Mouse (Mus musculus) heart, postnatal 36 days (tissue): ENCODE results near the gene Snph. TPM values are rescaled to one million over a fixed set of nuclear protein-coding genes. Genes with fewer than 3 reads are reported as not detected.
A peak's percentile ranks its signal among the peaks of the same experiment; 100 is the strongest.
"Not testable (repeated sequence)": the region's sequence is repeated elsewhere in the genome, so short reads cannot be mapped to it uniquely, and the experiment has no call there.

ENCODE experiments used
- DNase-seq, 2 experiments: peaks; one replicate each; pipeline ENCODE4 v3.0.0; 2021 to 2022
- intact Hi-C: fragments of 180-260 bp; cut with DNase I; formaldehyde crosslinking; loops from one replicate; pipeline ENCODE4 v1.15.1; 2025
- total RNA-seq, 2 experiments: library from RNA; stranded (reverse); gene quantifications; 2 replicates each; pipeline ENCODE4 v1.2.3; 2021

The Snph gene
- total RNA-seq = 1 to 10 TPM; 4.0 to 4.8 TPM

- peak; percentile 42 to 62 for DNase-seq
- intact Hi-C loops = no loop called here
Observed at GRCm38 (mm10) chr2:151632159-151632814, at the start of gene Snph. Gene Snph (minus strand): TSS chr2:151632593.

- intact Hi-C loops = loop anchor here (5.0 kb wide), 2 partner anchors 94 to 184 kb away; partner anchors contain the start of gene Nsfl1c
- no peak for DNase-seq
Observed at GRCm38 (mm10) chr2:151676234-151676633, 43.8 kb upstream of the Snph start.

GRCm38 (mm10) chr2:151670968-151671329 is 38.6 kb upstream of the Snph start:
- intact Hi-C loops = no loop called here
- DNase-seq = no peak

- no peak for DNase-seq
- intact Hi-C loops = no loop called here
Observed at GRCm38 (mm10) chr2:151670026-151670967, 37.9 kb upstream of the Snph start.

GRCm38 (mm10) chr2:151668433-151668832 is 36.0 kb upstream of the Snph start, which contains the start of gene Rad21l:
Gene Rad21l (minus strand): TSS chr2:151668533.
- intact Hi-C loops = no loop called here
- DNase-seq = no peak

- no peak for DNase-seq
- intact Hi-C loops = no loop called here
Observed at GRCm38 (mm10) chr2:151652053-151652452, 19.7 kb upstream of the Snph start.

GRCm38 (mm10) chr2:151636015-151636402 is 3.6 kb upstream of the Snph start:
- no peak for DNase-seq
- intact Hi-C loops = no loop called here

GRCm38 (mm10) chr2:151635362-151636014 is 3.1 kb upstream of the Snph start:
- no peak for DNase-seq
- intact Hi-C loops = no loop called here

GRCm38 (mm10) chr2:151634903-151635302 is 2.5 kb upstream of the Snph start:
- no peak for DNase-seq
- intact Hi-C loops = no loop called here

GRCm38 (mm10) chr2:151632982-151633381 is 589 bp upstream of the Snph start:
- no peak for DNase-seq
- intact Hi-C loops = no loop called here

GRCm38 (mm10) chr2:151631406-151632158 is 811 bp downstream of the Snph start:
- DNase-seq = no peak
- intact Hi-C loops = no loop called here

GRCm38 (mm10) chr2:151629310-151629709 is 3.1 kb downstream of the Snph start:
- DNase-seq = no peak
- intact Hi-C loops = no loop called here

- intact Hi-C loops = no loop called here
- DNase-seq = no peak
Observed at GRCm38 (mm10) chr2:151628011-151628410, 4.4 kb downstream of the Snph start.

- no peak for DNase-seq
- intact Hi-C loops = no loop called here
Observed at GRCm38 (mm10) chr2:151626296-151626695, 6.1 kb downstream of the Snph start.

- intact Hi-C loops = no loop called here
- DNase-seq = no peak
Observed at GRCm38 (mm10) chr2:151623776-151624175, 8.6 kb downstream of the Snph start.

- intact Hi-C loops = no loop called here
- DNase-seq = no peak
Observed at GRCm38 (mm10) chr2:151616551-151617329, 15.7 kb downstream of the Snph start.

GRCm38 (mm10) chr2:151615779-151616178 is 16.6 kb downstream of the Snph start:
- intact Hi-C loops, DNase-seq: not testable (repeated sequence)

GRCm38 (mm10) chr2:151609974-151610373 is 22.4 kb downstream of the Snph start:
- intact Hi-C loops = no loop called here
- no peak for DNase-seq

GRCm38 (mm10) chr2:151608435-151608834 is 24.0 kb downstream of the Snph start:
- intact Hi-C loops = no loop called here
- no peak for DNase-seq
